Mouse (Mus musculus): ENCODE measurements around the gene Susd6. TPM values are rescaled to one million over a fixed set of nuclear protein-coding genes. Genes with fewer than 3 reads are reported as not detected.

Gene Susd6
- polyA plus RNA-seq, 1 experiment from 2014 or later = 17.7 TPM

DNA sequence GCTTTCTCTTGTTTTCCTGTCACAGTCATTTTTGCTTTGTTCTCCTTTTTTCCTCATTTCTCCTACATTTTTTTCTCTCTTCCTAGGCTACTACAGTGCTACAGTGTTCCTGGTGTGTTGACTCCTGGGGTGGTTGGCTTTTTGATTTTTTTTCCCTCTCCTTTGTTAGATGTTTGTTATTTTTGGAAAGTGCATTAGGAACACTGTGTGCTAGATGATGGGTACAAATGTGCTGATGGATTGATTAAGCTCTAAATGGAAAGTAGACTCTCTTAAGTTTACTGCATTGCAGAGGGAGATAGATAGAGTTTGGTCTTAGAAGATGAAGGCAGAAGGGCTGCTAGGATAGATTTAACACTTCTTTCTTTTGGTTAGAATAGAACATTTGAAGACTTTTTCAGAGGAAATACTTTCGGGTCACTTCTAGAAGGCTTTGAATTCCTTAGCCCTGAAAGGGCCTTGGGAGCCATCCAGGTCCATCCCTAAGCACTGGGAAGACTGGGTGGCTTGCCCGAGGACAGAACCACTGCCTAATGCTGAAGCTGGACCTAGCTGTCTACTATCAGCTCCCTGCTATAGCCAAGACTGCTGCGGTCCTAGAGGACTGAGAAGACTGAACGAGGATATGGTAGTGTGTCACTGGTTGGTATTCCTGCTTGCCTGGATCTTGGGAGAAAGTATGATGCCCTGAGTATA, 31.1 kb downstream of the Susd6 start:
- WGBS = 89% methylated on average over 4 of the region's 4 CpGs
- H3K9ac ChIP-seq (ENCODE audit: low read depth, low read length) = no peak overlapping the region
- H3K4me3 ChIP-seq (ENCODE audit: low read depth, low read length) = no peak overlapping the region
- no peak for ATAC-seq (ENCODE audit: low FRiP score)
- no peak overlapping the region for H3K4me2 ChIP-seq (replicated peaks; ENCODE audit: low read depth, low read length)
- 0 out of 2 replicates have a peak, but pooled peaks cover 2% of the 10 kb centered on the region for H3K4me1 ChIP-seq (replicated peaks; ENCODE audit: control insufficient read depth, insufficient read depth, low read length)
- no peaks in the 10 kb centered on the region for H3K9me3 ChIP-seq (ENCODE audit: control insufficient read depth, low read length)
- H3K36me3 ChIP-seq (ENCODE audit: control insufficient read depth, insufficient read depth, low read length) = no peaks in the 10 kb centered on the region
- no peaks in the 10 kb centered on the region for H3K27me3 ChIP-seq (ENCODE audit: control insufficient read depth, insufficient read depth, low read length)
- no peak overlapping the region for H3K27ac ChIP-seq (ENCODE audit: low read depth, low read length)
- no peak for DNase-seq (ENCODE audit: low spot score)

DNA sequence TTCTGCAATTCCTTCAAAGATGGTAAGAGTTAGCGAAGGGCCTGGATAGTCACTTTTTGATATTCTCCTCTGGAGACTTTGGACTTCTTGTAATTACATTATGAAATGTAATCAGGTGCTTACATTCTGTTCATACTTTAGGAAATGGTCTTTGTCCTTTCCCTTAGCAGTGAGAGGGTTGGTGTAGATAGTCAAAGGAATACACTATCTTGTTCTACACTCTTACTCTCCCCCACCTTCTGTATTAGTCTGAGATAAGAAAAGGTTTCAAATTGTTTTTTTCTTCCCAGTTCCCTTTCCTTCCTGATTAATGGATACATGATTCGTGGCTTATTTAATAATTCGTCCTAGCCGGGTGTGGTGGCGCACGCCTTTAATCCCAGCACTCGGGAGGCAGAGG, 32.2 kb downstream of the Susd6 start:
- Histone ChIP-seq H3K4me2 (replicated peaks; ENCODE audit: low read depth, low read length) (no peak overlapping the region), H3K27me3 (ENCODE audit: control insufficient read depth, insufficient read depth, low read length) (no peaks in the 10 kb centered on the region), H3K36me3 (ENCODE audit: control insufficient read depth, insufficient read depth, low read length) (no peaks in the 10 kb centered on the region), H3K27ac (ENCODE audit: low read depth, low read length) (no peak overlapping the region), H3K9me3 (ENCODE audit: control insufficient read depth, low read length) (no peaks in the 10 kb centered on the region), H3K4me1 (replicated peaks; ENCODE audit: control insufficient read depth, insufficient read depth, low read length) (no peaks in the 10 kb centered on the region), H3K9ac (ENCODE audit: low read depth, low read length) (no peak overlapping the region), H3K4me3 (ENCODE audit: low read depth, low read length) (no peak overlapping the region)
- ATAC-seq (ENCODE audit: low FRiP score) = no peak
- 89% methylated on average over 7 of the region's 7 CpGs for WGBS
- DNase-seq (ENCODE audit: low spot score) = no peak

DNA sequence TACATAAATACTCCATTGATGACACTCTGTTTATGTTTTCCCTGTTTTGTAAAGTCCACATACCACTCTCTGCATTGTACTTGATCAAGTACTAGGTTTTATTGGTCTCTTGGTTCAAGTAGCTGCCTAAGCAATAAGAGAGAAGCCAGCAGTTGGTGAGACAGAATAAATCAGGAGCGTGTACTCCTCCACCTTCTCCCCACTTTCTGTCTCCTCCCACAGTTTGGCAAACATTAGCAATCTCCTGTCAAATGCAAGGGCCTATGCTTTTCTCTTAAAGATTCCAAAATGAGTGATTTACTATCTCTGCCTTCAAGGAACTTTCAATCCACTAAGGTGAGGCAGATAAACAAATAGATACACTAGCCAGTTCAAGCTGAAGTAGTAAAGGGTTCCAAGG, 33.9 kb downstream of the Susd6 start:
- no peaks in the 10 kb centered on the region for H3K27me3 ChIP-seq (ENCODE audit: control insufficient read depth, insufficient read depth, low read length)
- 80% methylated on average over 1 of the region's 1 CpGs for WGBS
- no peaks in the 10 kb centered on the region for H3K4me1 ChIP-seq (replicated peaks; ENCODE audit: control insufficient read depth, insufficient read depth, low read length)
- H3K9ac ChIP-seq (ENCODE audit: low read depth, low read length) = no peak overlapping the region
- no peaks in the 10 kb centered on the region for H3K36me3 ChIP-seq (ENCODE audit: control insufficient read depth, insufficient read depth, low read length)
- no peak for ATAC-seq (ENCODE audit: low FRiP score)
- no peak overlapping the region for H3K4me2 ChIP-seq (replicated peaks; ENCODE audit: low read depth, low read length)
- no peaks in the 10 kb centered on the region for H3K9me3 ChIP-seq (ENCODE audit: control insufficient read depth, low read length)
- DNase-seq (ENCODE audit: low spot score) = no peak
- no peak overlapping the region for H3K27ac ChIP-seq (ENCODE audit: low read depth, low read length)
- no peak overlapping the region for H3K4me3 ChIP-seq (ENCODE audit: low read depth, low read length)

DNA sequence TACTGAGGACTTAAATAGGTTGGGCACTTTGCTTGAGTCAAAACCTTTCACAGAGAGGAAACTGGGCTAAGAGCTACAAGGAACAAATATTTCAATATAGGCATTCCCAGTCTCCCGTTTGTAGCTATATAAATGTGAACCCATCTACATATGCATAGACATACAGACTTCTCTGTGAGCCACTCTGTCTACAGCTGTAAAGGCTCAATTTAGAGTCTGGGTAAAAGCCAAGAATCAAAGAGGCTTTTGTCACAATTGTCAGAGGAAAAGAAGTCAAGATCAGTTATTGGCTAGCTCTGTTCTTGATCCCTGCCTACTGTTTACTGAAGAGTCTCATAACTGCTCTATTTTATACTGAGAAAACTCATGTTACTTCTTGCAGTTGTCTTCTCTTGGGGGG, 36.1 kb downstream of the Susd6 start:
- ATAC-seq (ENCODE audit: low FRiP score) (no peak), DNase-seq (ENCODE audit: low spot score) (no peak)
- H3K9ac ChIP-seq (ENCODE audit: low read depth, low read length) = no peak overlapping the region
- no peaks in the 10 kb centered on the region for H3K27me3 ChIP-seq (ENCODE audit: control insufficient read depth, insufficient read depth, low read length)
- H3K27ac ChIP-seq (ENCODE audit: low read depth, low read length) = no peak overlapping the region
- no peaks in the 10 kb centered on the region for H3K9me3 ChIP-seq (ENCODE audit: control insufficient read depth, low read length)
- H3K4me3 ChIP-seq (ENCODE audit: low read depth, low read length) = no peak overlapping the region
- no peaks in the 10 kb centered on the region for H3K36me3 ChIP-seq (ENCODE audit: control insufficient read depth, insufficient read depth, low read length)
- H3K4me1 ChIP-seq (replicated peaks; ENCODE audit: control insufficient read depth, insufficient read depth, low read length) = no peaks in the 10 kb centered on the region
- no peak overlapping the region for H3K4me2 ChIP-seq (replicated peaks; ENCODE audit: low read depth, low read length)
- WGBS = 62% methylated on average over 1 of the region's 1 CpGs

DNA sequence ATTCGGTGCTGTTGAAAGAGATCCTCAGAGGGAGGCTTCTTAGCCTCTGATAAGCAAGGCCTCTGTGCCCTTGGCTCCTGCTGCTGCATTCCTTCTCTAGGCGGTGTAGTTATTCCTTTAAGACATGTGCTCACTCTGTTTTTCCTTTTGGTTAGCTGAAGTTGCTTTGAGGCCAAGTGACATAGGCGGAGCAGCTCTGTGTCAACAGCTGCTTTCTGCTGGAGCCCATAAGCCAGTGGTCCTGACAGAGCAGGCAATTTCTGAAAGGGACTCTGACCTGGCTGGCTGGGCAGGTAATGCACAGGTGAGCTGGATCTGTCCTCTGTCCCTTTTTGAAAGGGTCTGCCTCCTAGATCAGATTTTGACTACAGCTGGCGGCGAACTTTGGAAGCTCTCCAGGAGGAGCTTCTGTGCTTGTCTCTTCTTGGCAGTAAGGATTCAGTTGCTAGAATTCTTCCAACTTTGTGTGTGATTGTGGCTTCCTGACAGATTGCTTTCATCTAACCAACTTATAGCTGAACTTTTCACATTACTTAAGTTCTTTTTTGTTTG, 37.2 kb downstream of the Susd6 start:
- no peaks in the 10 kb centered on the region for H3K4me1 ChIP-seq (replicated peaks; ENCODE audit: control insufficient read depth, insufficient read depth, low read length)
- no peak overlapping the region for H3K4me3 ChIP-seq (ENCODE audit: low read depth, low read length)
- H3K9ac ChIP-seq (ENCODE audit: low read depth, low read length) = no peak overlapping the region
- H3K27ac ChIP-seq (ENCODE audit: low read depth, low read length) = no peak overlapping the region
- no peak for DNase-seq (ENCODE audit: low spot score)
- H3K4me2 ChIP-seq (replicated peaks; ENCODE audit: low read depth, low read length) = no peak overlapping the region
- 74% methylated on average over 5 of the region's 5 CpGs for WGBS
- H3K36me3 ChIP-seq (ENCODE audit: control insufficient read depth, insufficient read depth, low read length) = no peaks in the 10 kb centered on the region
- no peak for ATAC-seq (ENCODE audit: low FRiP score)
- no peaks in the 10 kb centered on the region for H3K27me3 ChIP-seq (ENCODE audit: control insufficient read depth, insufficient read depth, low read length)
- no peaks in the 10 kb centered on the region for H3K9me3 ChIP-seq (ENCODE audit: control insufficient read depth, low read length)

DNA sequence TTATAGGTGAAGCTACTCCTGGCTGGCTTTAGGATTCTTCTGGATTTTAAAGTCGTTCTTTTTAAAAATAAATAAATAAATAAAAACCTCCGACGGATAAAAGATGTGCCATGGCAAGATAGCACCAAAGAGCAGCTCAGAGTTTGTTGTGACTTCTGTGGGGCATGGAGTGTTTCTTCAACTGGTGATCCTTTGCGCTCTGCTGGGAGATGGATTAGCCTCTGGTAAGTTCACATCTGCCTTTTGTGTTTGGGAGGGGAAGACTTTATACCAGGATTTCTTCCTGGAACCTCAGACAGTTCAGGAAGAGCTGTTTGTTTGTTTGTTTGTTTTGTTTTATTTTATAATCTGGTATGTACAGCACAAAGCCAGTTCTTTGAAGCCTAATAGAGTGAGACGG, 37.7 kb downstream of the Susd6 start:
- no peaks in the 10 kb centered on the region for H3K36me3 ChIP-seq (ENCODE audit: control insufficient read depth, insufficient read depth, low read length)
- 79% methylated on average over 5 of the region's 5 CpGs for WGBS
- H3K9ac ChIP-seq (ENCODE audit: low read depth, low read length) = no peak overlapping the region
- H3K27ac ChIP-seq (ENCODE audit: low read depth, low read length) = no peak overlapping the region
- no peaks in the 10 kb centered on the region for H3K27me3 ChIP-seq (ENCODE audit: control insufficient read depth, insufficient read depth, low read length)
- no peaks in the 10 kb centered on the region for H3K4me1 ChIP-seq (replicated peaks; ENCODE audit: control insufficient read depth, insufficient read depth, low read length)
- ATAC-seq (ENCODE audit: low FRiP score) = no peak
- DNase-seq (ENCODE audit: low spot score) = no peak
- no peaks in the 10 kb centered on the region for H3K9me3 ChIP-seq (ENCODE audit: control insufficient read depth, low read length)
- no peak overlapping the region for H3K4me3 ChIP-seq (ENCODE audit: low read depth, low read length)
- H3K4me2 ChIP-seq (replicated peaks; ENCODE audit: low read depth, low read length) = no peak overlapping the region

DNA sequence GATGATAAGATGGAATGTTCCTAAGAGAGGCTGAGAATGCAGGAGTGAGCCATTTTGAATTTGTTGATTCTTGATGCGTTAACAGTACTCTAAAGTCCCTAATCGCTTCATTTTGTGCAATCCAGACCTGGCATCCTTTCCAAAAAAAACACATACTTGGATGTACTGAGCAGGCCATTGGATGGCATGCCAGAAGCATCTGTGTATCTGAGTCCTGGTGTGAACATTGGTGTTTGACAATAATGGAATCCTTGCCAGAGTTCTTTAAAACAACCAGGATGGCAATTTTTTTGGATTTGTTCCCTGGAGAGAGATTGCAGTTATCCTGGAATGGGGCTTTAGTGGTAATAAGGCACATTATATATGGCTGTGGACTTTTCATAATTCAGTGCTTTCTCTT, 38.6 kb downstream of the Susd6 start:
- 92% methylated on average over 2 of the region's 2 CpGs for WGBS
- ATAC-seq (ENCODE audit: low FRiP score) = no peak
- DNase-seq (ENCODE audit: low spot score) = no peak

DNA sequence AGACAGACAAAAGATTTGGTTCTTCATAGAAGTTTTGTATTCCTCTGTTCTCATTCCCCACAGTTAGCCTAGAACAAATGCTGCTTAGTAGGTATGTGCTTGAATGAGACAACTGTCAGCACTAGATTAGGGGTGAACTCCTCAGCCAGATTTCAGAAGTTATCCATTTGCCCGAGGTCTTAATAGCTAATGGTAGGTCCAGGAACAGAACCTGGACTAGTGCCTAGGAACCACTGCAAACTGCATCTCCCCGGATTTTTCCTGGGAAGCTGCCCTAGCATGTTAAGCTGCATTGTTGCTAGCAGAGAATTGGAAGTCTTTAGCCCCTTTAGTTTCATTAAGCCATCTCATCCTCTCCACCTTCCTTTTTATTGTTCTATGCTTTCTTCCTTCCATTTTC, 39.9 kb downstream of the Susd6 start:
- no peaks in the 10 kb centered on the region for H3K4me1 ChIP-seq (replicated peaks; ENCODE audit: control insufficient read depth, insufficient read depth, low read length)
- ATAC-seq (ENCODE audit: low FRiP score) (no peak), DNase-seq (ENCODE audit: low spot score) (no peak)
- no peak overlapping the region for H3K4me2 ChIP-seq (replicated peaks; ENCODE audit: low read depth, low read length)
- no peak overlapping the region for H3K9ac ChIP-seq (ENCODE audit: low read depth, low read length)
- H3K27me3 ChIP-seq (ENCODE audit: control insufficient read depth, insufficient read depth, low read length) = no peaks in the 10 kb centered on the region
- WGBS = 88% methylated on average over 2 of the region's 2 CpGs
- no peak overlapping the region for H3K27ac ChIP-seq (ENCODE audit: low read depth, low read length)
- H3K9me3 ChIP-seq (ENCODE audit: control insufficient read depth, low read length) = no peaks in the 10 kb centered on the region
- H3K4me3 ChIP-seq (ENCODE audit: low read depth, low read length) = no peak overlapping the region
- no peaks in the 10 kb centered on the region for H3K36me3 ChIP-seq (ENCODE audit: control insufficient read depth, insufficient read depth, low read length)

More for the DNA sequence above, 38.6 kb downstream of the Susd6 start:
- Histone ChIP-seq H3K9me3 (ENCODE audit: control insufficient read depth, low read length) (no peaks in the 10 kb centered on the region), H3K36me3 (ENCODE audit: control insufficient read depth, insufficient read depth, low read length) (no peaks in the 10 kb centered on the region), H3K4me2 (replicated peaks; ENCODE audit: low read depth, low read length) (no peak overlapping the region), H3K4me1 (replicated peaks; ENCODE audit: control insufficient read depth, insufficient read depth, low read length) (no peaks in the 10 kb centered on the region), H3K4me3 (ENCODE audit: low read depth, low read length) (no peak overlapping the region), H3K9ac (ENCODE audit: low read depth, low read length) (no peak overlapping the region), H3K27me3 (ENCODE audit: control insufficient read depth, insufficient read depth, low read length) (no peaks in the 10 kb centered on the region), H3K27ac (ENCODE audit: low read depth, low read length) (no peak overlapping the region)

DNA sequence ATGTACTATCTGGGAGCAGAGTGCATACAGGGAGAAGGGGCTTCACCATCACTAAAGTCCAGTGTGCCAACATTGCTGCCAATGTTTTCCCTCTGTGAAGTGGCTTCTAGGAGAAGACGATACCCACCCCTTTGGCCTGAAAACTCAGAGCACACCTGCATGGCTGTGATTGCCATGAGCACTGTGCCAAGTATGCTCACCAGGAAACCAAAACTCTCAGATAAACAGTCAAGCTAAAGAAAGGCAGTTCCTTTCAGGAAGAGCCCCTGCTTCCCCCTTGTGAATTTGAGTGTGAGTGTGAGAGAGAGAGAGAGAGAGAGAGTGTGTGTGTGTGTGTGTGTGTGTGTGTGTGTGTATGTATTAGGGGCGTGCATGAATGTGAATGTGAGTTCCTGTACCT, 40.5 kb downstream of the Susd6 start:
- Histone ChIP-seq H3K36me3 (ENCODE audit: control insufficient read depth, insufficient read depth, low read length) (no peaks in the 10 kb centered on the region), H3K4me3 (ENCODE audit: low read depth, low read length) (no peak overlapping the region), H3K4me2 (replicated peaks; ENCODE audit: low read depth, low read length) (no peak overlapping the region), H3K9me3 (ENCODE audit: control insufficient read depth, low read length) (no peaks in the 10 kb centered on the region), H3K27me3 (ENCODE audit: control insufficient read depth, insufficient read depth, low read length) (no peaks in the 10 kb centered on the region), H3K27ac (ENCODE audit: low read depth, low read length) (no peak overlapping the region), H3K9ac (ENCODE audit: low read depth, low read length) (no peak overlapping the region), H3K4me1 (replicated peaks; ENCODE audit: control insufficient read depth, insufficient read depth, low read length) (no peaks in the 10 kb centered on the region)
- 96% methylated on average over 2 of the region's 2 CpGs for WGBS
- DNase-seq (ENCODE audit: low spot score) (no peak), ATAC-seq (ENCODE audit: low FRiP score) (no peak)
